Mouse (Mus musculus): ENCODE results near the gene Prkra.

GRCm38 (mm10) chr2:76686986-76687385 lies 39.2 kb upstream of the Prkra start:
- TF ChIP-seq CTCF (IDR thresholded peaks at IDR 0.05; ENCODE audit: insufficient read depth, low read length), result no peak
- no peak for TF ChIP-seq POLR2A (IDR thresholded peaks at IDR 0.05; ENCODE audit: borderline replicate concordance, extremely low read depth, low read depth, low read length)

Measured in lung, adult 2 months (tissue).